Mouse (Mus musculus) spleen, postnatal 0 days (tissue): Measurements from ENCODE around the gene Fam163b. TPM values are rescaled to one million over a fixed set of nuclear protein-coding genes. Genes with fewer than 3 reads are reported as not detected.

Source experiments
- polyA plus RNA-seq: library from polyadenylated mRNA; unstranded; fragments of >200 nt; fragmentation: Nextera tagmentation; extraction: Ambion mirVana; gene quantifications from 2 replicates; pipeline ENCODE4 v1.2.1, GENCODE M21; 2015

Fam163b gene
- polyA plus RNA-seq, result 0.05 TPM in 2 replicates

DNA sequence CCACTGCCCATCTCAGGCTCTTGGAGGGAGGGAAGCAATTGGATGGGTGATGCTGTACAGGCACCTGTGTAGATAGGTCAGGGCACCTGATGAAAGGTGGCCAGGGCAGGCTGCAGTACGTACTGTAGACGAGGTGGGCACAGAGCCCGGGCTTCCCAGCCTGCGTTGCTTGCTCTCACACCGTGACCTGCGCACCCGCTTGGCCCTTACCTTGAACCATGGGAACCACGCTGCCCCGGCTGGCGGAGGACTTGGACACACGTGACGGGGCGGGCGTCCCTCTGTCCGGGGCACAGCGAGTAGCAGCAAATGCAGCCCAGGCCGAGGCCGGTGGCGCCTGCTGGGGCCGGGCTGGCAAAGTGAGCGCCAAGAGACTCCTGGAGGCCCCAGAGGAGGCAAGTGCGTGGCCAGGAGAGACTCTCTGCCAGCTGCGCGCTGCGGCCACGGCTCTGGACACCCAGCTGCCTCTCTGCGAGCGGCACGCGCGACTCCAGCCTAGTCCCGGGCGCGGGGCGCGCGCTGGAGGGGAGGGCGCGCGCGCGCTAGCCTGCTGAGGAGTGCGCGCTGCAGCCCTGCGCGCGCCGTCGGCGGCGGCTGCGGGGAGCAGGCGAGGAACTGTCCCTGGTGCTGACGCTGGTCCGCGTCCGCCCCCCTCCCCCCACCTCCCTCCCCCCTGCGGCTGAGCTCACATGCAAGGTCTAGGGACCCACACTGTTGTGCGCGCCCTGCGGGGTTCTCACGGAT, at the start of gene Fam163b:
Gene Fam163b (minus strand): TSS at position 542 of the 744 bp plus-strand sequence.

GRCm38 (mm10) chr2:27164796-27165590, 22.7 kb upstream of the Fam163b start, which contains the start of gene Dbh:
TSS of gene Dbh (plus strand) at chr2:27165233.

DNA sequence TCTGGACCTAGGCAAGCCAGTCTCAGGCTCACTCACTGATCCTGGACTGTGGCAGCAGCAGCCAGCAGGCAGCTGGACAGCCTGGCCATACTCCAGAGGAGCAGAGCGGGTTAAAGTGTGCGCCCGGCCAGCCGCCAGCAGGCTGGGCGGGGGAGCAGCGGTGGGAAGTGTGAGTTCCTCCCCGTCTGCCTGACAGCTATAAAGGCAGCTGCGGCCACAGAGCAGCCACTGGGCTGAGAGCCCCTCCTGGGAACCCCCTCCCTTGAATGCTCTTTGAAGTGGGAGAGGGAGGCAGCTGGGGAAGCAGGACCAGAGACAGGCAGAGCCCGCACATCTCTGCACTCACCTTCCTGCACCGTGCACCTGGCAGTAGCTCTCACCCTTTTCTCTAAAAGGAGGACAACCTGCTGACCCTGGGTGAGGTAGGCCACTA, 63.1 kb downstream of the Fam163b start, which contains the start of gene Adamtsl2:
Gene Adamtsl2 (plus strand): TSS at position 228 of the 433 bp plus-strand sequence.

DNA sequence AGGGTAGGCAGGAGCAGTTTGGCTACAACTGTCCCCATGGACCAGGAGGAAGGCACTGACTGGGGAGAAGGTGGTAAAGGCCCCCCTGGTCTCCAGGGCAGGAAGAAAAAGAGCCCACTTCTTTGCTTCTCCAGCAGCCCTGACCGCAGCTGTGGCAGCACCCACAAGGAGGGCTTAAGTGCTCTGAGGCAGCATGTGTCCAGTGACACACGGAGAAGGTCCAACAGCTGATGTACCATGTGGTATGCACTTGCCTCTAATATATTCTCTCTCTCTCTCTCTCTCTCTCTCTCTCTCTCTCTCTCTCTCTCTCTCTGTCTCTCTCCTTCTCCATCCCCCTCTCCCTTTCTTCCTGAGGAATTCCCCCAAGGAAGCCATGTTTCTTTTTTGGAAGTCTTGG, 70.3 kb downstream of the Fam163b start, which contains the start of gene Mymk:
Gene Mymk (minus strand): TSS at position 202 of the 400 bp plus-strand sequence.

Other genes with a start within 250 kb of the Fam163b start
- 11.8 and 12.7 TPM in 2 replicates for gene Surf6, start 239.6 kb downstream of the Fam163b start, polyA plus RNA-seq
- gene Med22, start 231.8 kb downstream of the Fam163b start, polyA plus RNA-seq, result 20.2 and 22.1 TPM in 2 replicates
- 585 and 601 TPM in 2 replicates for gene Rpl7a, start 231.7 kb downstream of the Fam163b start, polyA plus RNA-seq
- 25.1 and 28.1 TPM in 2 replicates for gene Surf2, start 226.1 kb downstream of the Fam163b start, polyA plus RNA-seq
- gene Surf1, start 226.0 kb downstream of the Fam163b start, polyA plus RNA-seq, result 39.3 and 44.2 TPM in 2 replicates
- 67.8 and 83.4 TPM in 2 replicates for gene Surf4, start 208.6 kb downstream of the Fam163b start, polyA plus RNA-seq
- gene Stkld1, start 208.4 kb downstream of the Fam163b start, polyA plus RNA-seq, result 0.25 and 0.34 TPM in 2 replicates
- gene Rexo4, start 178.1 kb downstream of the Fam163b start, polyA plus RNA-seq, result 20.5 and 22.9 TPM in 2 replicates
- 0.08 and 0.10 TPM in 2 replicates for gene Adamts13, start 169.1 kb downstream of the Fam163b start, polyA plus RNA-seq
- 14.5 and 17.3 TPM in 2 replicates for gene Cacfd1, start 132.6 kb downstream of the Fam163b start, polyA plus RNA-seq
- 2.7 and 4.1 TPM in 2 replicates for gene Slc2a6, start 114.5 kb downstream of the Fam163b start, polyA plus RNA-seq
- gene Mymk, start 70.3 kb downstream of the Fam163b start, polyA plus RNA-seq, result 0.11 and 0.24 TPM in 2 replicates
- gene Adamtsl2, start 63.1 kb downstream of the Fam163b start, polyA plus RNA-seq, result 13.4 and 16.4 TPM in 2 replicates
- gene Dbh, start 22.7 kb upstream of the Fam163b start, polyA plus RNA-seq, result not detected in 2 replicates
- 7.7 and 9.4 TPM in 2 replicates for gene Sardh, start 105.8 kb upstream of the Fam163b start, polyA plus RNA-seq